Comparison of ENCODE assay signal across 9 mouse cellular contexts in the genomic region with DNA sequence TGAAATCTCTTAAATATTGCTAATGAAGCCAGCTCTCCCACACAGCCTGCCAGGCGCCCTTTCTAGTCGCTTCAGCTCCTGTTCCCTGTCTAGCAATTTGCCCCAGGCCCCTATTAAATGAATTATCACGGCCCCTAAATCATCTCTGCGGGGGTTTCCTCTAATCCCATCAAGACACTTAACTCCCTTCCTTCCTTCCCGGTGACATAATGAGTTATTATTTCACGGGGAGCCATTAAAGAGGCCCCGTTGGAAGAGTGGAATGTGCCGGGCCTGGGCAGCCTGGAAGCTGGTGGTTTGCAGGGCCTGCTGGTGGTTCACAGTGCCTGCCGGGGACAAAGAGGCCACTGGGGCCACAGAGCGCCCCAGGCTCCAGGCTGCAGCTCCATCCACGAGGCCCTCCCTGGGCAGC.
DNase-seq lines count a peak whose midpoint lies in the region; ATAC-seq lines count a peak whose summit lies in the region.
"Had no signal": no experiment of that assay in that cellular context is flagged by ENCODE, and none has a peak within 500 bp of the region (broad histone marks: within the 10 kb centered on the region; RNA-seq: fewer than 3 reads in every experiment).

No protein-coding gene starts in this region.

- 2% methylated on average over 11 of the region's 11 CpGs for WGBS in kidney, embryonic 16.5 days
- 11% methylated on average over 11 of the region's 11 CpGs for WGBS in embryonic facial prominence, embryonic 14.5 days
- WGBS in limb, embryonic 11.5 days = under 1% methylated on average over 11 of the region's 11 CpGs
- 8% methylated on average over 11 of the region's 11 CpGs for WGBS in neural tube, embryonic 15.5 days

- ATAC-seq in kidney, embryonic 16.5 days (ENCODE audit: low FRiP score, low TSS enrichment) = peak; percentile 87
- ATAC-seq in embryonic facial prominence, embryonic 14.5 days (ENCODE audit: low read depth) = peak; percentile 80
- ATAC-seq in limb, embryonic 11.5 days (ENCODE audit: insufficient number of reproducible peaks, low FRiP score, low TSS enrichment, low read depth) = peak; percentile 90
- peak; percentile 66; the same call in 1 of the 2 replicates for ATAC-seq in neural tube, embryonic 15.5 days (ENCODE audit: low FRiP score)
- no peak for ATAC-seq in cerebellum, adult (ENCODE audit: insufficient number of reproducible peaks, low FRiP score, low TSS enrichment)

- 0 out of 2 replicates have a peak overlapping the region, but pooled peaks have one; percentile 2 for H3K27ac ChIP-seq in kidney, embryonic 16.5 days (ENCODE audit: low read length)
- no peak overlapping the region for H3K27ac ChIP-seq in embryonic facial prominence, embryonic 14.5 days (replicated peaks; ENCODE audit: low read depth, low read length)
- H3K27ac ChIP-seq in limb, embryonic 11.5 days (replicated peaks; ENCODE audit: low read depth, low read length) = peak overlapping the region; percentile 68
- no peak overlapping the region for H3K27ac ChIP-seq in neural tube, embryonic 15.5 days (replicated peaks)
- H3K27ac ChIP-seq: liver, embryonic 15.5 days had no signal

- no peaks in the 10 kb centered on the region for H3K9me3 ChIP-seq in kidney, embryonic 16.5 days (ENCODE audit: low read length)
- no peaks in the 10 kb centered on the region for H3K9me3 ChIP-seq in embryonic facial prominence, embryonic 14.5 days (ENCODE audit: control insufficient read depth, low read length)
- no peaks in the 10 kb centered on the region for H3K9me3 ChIP-seq in limb, embryonic 11.5 days (ENCODE audit: control insufficient read depth, low read length)
- H3K9me3 ChIP-seq in neural tube, embryonic 15.5 days (replicated peaks) = no peaks in the 10 kb centered on the region
- H3K9me3 ChIP-seq: liver, embryonic 15.5 days had no signal

- peaks cover 21% of the 10 kb centered on the region for H3K4me1 ChIP-seq in kidney, embryonic 16.5 days (ENCODE audit: insufficient read depth, low read length)
- peaks cover 3% of the 10 kb centered on the region for H3K4me1 ChIP-seq in embryonic facial prominence, embryonic 14.5 days (ENCODE audit: control insufficient read depth, insufficient read depth, low read length)
- peaks cover 11% of the 10 kb centered on the region for H3K4me1 ChIP-seq in limb, embryonic 11.5 days (ENCODE audit: control insufficient read depth, insufficient read depth, low read length)
- peaks cover 16% of the 10 kb centered on the region for H3K4me1 ChIP-seq in neural tube, embryonic 15.5 days
- H3K4me1 ChIP-seq: liver, embryonic 15.5 days had no signal

- H3K4me3 ChIP-seq in kidney, embryonic 16.5 days (ENCODE audit: low read length) = no peak overlapping the region
- no peak overlapping the region for H3K4me3 ChIP-seq in embryonic facial prominence, embryonic 14.5 days (ENCODE audit: low read depth, low read length)
- no peak overlapping the region for H3K4me3 ChIP-seq in limb, embryonic 11.5 days (ENCODE audit: low read depth, low read length)
- no peak overlapping the region for H3K4me3 ChIP-seq in neural tube, embryonic 15.5 days (replicated peaks)
- H3K4me3 ChIP-seq: liver, embryonic 15.5 days had no signal

- no peaks in the 10 kb centered on the region for H3K36me3 ChIP-seq in kidney, embryonic 16.5 days (ENCODE audit: insufficient read depth, low read length)
- H3K36me3 ChIP-seq in embryonic facial prominence, embryonic 14.5 days (ENCODE audit: control insufficient read depth, insufficient read depth, low read length) = no peaks in the 10 kb centered on the region
- no peaks in the 10 kb centered on the region for H3K36me3 ChIP-seq in limb, embryonic 11.5 days (ENCODE audit: control insufficient read depth, insufficient read depth, low read length)
- no peaks in the 10 kb centered on the region for H3K36me3 ChIP-seq in neural tube, embryonic 15.5 days
- H3K36me3 ChIP-seq: liver, embryonic 15.5 days had no signal

- peak overlapping the region; percentile 10; the same call in 1 of the 2 replicates for H3K4me2 ChIP-seq in kidney, embryonic 16.5 days (replicated peaks; ENCODE audit: low read depth, low read length)
- H3K4me2 ChIP-seq in embryonic facial prominence, embryonic 14.5 days (ENCODE audit: low read depth, low read length) = no peak overlapping the region
- peak overlapping the region; percentile 13; the same call in 1 of the 2 replicates for H3K4me2 ChIP-seq in limb, embryonic 11.5 days (ENCODE audit: low read depth, severe bottlenecking)
- H3K4me2 ChIP-seq in neural tube, embryonic 15.5 days = no peak overlapping the region
- H3K4me2 ChIP-seq: liver, embryonic 15.5 days had no signal

- no peak overlapping the region for H3K9ac ChIP-seq in kidney, embryonic 16.5 days (replicated peaks; ENCODE audit: low read length)
- H3K9ac ChIP-seq in embryonic facial prominence, embryonic 14.5 days (ENCODE audit: low read depth, low read length) = no peak overlapping the region
- no peak overlapping the region; the same call in 1 of the 2 replicates for H3K9ac ChIP-seq in limb, embryonic 11.5 days (ENCODE audit: low read length)
- H3K9ac ChIP-seq in neural tube, embryonic 15.5 days (replicated peaks) = no peak overlapping the region
- H3K9ac ChIP-seq: liver, embryonic 15.5 days had no signal

- no peak for DNase-seq in kidney, adult 8-10 months
- DNase-seq in embryonic facial prominence, embryonic 14.5 days (ENCODE audit: low spot score) = peak; percentile 64
- DNase-seq in limb, embryonic 11.5 days (ENCODE audit: low spot score) = peak; percentile 90
- no peak for DNase-seq in natural killer cell, adult 2 months (ENCODE audit: low spot score in 2 of 2)
- no peak for DNase-seq in adrenal gland, postnatal 25 days

- peaks cover 19% of the 10 kb centered on the region for H3K27me3 ChIP-seq in kidney, embryonic 16.5 days (ENCODE audit: insufficient read depth, low read length)
- peaks cover 19% of the 10 kb centered on the region for H3K27me3 ChIP-seq in embryonic facial prominence, embryonic 14.5 days (replicated peaks; ENCODE audit: control insufficient read depth, insufficient read depth, low read length)
- no peaks in the 10 kb centered on the region; the same call in 1 of the 2 replicates for H3K27me3 ChIP-seq in limb, embryonic 11.5 days (ENCODE audit: control insufficient read depth, insufficient read depth, low read length)
- peaks cover 72% of the 10 kb centered on the region for H3K27me3 ChIP-seq in neural tube, embryonic 15.5 days (replicated peaks)

Comparison
In these comparisons a context has a peak if more than half of its experiments do, and no peak if none do; other contexts are left out.
1. H3K27ac ChIP-seq: peak in kidney, embryonic 16.5 days (single experiment) and limb, embryonic 11.5 days (single experiment); none in embryonic facial prominence, embryonic 14.5 days (single experiment) and neural tube, embryonic 15.5 days (single experiment).
2. H3K4me2 ChIP-seq: peak in kidney, embryonic 16.5 days (single experiment) and limb, embryonic 11.5 days (single experiment); none in embryonic facial prominence, embryonic 14.5 days (single experiment) and neural tube, embryonic 15.5 days (single experiment).
3. DNase-seq: peak in embryonic facial prominence, embryonic 14.5 days (single experiment) and limb, embryonic 11.5 days (single experiment); none in kidney, adult 8-10 months (0 of 2), natural killer cell, adult 2 months (0 of 2) and adrenal gland, postnatal 25 days (single experiment).